Mouse (Mus musculus): Measurements from ENCODE around the gene Ntrk2. TPM values are rescaled to one million over a fixed set of nuclear protein-coding genes. Genes with fewer than 3 reads are reported as not detected.

Ntrk2 gene
- polyA plus RNA-seq, 1 experiment from 2014 or later = 3.4 TPM

DNA sequence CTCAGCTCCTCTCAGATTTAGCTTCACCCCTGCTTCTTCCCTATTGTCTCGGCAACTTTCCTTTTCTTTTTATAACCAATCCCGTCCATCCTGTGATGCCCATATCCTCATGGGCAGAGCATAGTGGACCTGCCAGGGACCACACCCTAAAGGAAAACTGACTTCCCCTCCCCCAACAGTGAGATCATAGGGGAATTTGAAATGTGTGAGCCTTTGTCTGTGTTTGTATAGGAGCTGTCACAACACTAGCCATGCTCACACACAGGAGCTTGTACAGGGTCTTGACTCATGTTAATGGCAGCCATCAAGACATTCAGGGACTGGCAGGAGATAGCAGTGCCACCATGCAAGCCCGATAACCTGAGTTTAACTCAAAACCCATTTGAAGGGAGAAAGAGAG is 118.1 kb downstream of the Ntrk2 start:
- ATAC-seq (replicated peaks; ENCODE audit: extremely low read depth, insufficient read depth, low FRiP score) = no peak
- no peak overlapping the region for H3K4me3 ChIP-seq (ENCODE audit: low read length)
- H3K27ac ChIP-seq (ENCODE audit: low read length) = no peak overlapping the region
- 68% methylated on average over 3 of the region's 3 CpGs for WGBS
- no peaks in the 10 kb centered on the region for H3K4me1 ChIP-seq (ENCODE audit: control insufficient read depth, insufficient read depth, low read length)
- no peaks in the 10 kb centered on the region for H3K9me3 ChIP-seq (replicated peaks; ENCODE audit: control insufficient read depth, low read length)
- H3K36me3 ChIP-seq (ENCODE audit: control insufficient read depth, insufficient read depth) = no peaks in the 10 kb centered on the region
- H3K9ac ChIP-seq (ENCODE audit: low read length) = no peak overlapping the region
- no peaks in the 10 kb centered on the region for H3K27me3 ChIP-seq (ENCODE audit: control insufficient read depth, insufficient read depth, low read length)
- no peak overlapping the region for H3K4me2 ChIP-seq (ENCODE audit: low read depth, low read length)

DNA sequence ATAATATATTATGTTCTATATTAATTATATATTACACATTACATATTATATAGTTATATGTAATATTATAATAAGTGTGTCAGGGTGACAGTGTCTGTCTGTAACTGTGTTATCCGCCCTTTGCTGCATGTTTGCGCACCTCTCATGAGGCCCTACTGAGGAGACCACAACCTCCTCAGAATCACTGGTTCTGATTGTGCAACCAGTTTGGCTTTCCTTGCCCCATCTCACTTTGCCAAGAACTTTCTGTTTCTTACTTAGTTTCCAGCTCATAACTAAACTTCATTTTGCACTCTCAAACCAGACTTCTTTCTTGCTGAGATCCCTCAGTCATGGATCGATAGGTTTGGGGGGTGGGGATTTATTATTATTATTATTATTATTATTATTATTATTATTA is 120.8 kb downstream of the Ntrk2 start:
- no peak overlapping the region for H3K4me2 ChIP-seq (ENCODE audit: low read depth, low read length)
- no peaks in the 10 kb centered on the region for H3K27me3 ChIP-seq (ENCODE audit: control insufficient read depth, insufficient read depth, low read length)
- no peaks in the 10 kb centered on the region for H3K9me3 ChIP-seq (replicated peaks; ENCODE audit: control insufficient read depth, low read length)
- H3K9ac ChIP-seq (ENCODE audit: low read length) = no peak overlapping the region
- no peak overlapping the region for H3K27ac ChIP-seq (ENCODE audit: low read length)
- H3K36me3 ChIP-seq (ENCODE audit: control insufficient read depth, insufficient read depth) = no peaks in the 10 kb centered on the region
- H3K4me3 ChIP-seq (ENCODE audit: low read length) = no peak overlapping the region
- H3K4me1 ChIP-seq (ENCODE audit: control insufficient read depth, insufficient read depth, low read length) = no peaks in the 10 kb centered on the region
- no peak for ATAC-seq (replicated peaks; ENCODE audit: extremely low read depth, insufficient read depth, low FRiP score)
- 91% methylated on average over 3 of the region's 3 CpGs for WGBS

DNA sequence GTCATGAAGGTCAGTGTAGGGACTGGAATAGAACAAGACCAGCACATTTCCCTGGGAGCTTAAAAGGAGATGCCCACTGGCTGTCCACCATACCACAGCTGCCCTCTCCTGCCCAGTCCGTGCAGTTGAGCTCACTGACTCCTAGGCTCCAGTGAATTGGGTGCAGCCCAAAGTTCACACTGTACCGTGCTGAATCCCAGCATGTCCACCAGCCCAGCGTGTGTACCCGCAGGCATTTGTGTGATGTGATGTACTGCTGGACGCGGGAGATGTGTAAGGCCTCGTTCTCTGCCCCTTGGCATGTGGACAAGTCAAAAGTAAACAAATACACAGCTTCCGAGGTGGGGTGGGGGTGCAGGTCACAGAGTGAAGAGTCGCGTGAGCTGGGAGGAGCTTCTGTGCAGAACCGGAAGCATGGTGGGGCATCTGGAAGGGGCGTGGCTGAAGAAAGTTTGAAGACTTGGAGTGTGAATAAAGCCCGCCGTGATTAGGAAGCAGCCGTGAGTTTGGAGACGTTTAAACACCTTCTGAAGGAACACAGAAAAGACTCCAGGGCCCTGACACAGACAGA is 121.4 kb downstream of the Ntrk2 start:
- Histone ChIP-seq H3K9ac (ENCODE audit: low read length) (no peak overlapping the region), H3K4me2 (ENCODE audit: low read depth, low read length) (no peak overlapping the region), H3K36me3 (ENCODE audit: control insufficient read depth, insufficient read depth) (no peaks in the 10 kb centered on the region), H3K27me3 (ENCODE audit: control insufficient read depth, insufficient read depth, low read length) (no peaks in the 10 kb centered on the region), H3K4me3 (ENCODE audit: low read length) (no peak overlapping the region), H3K27ac (ENCODE audit: low read length) (no peak overlapping the region), H3K9me3 (replicated peaks; ENCODE audit: control insufficient read depth, low read length) (no peaks in the 10 kb centered on the region), H3K4me1 (ENCODE audit: control insufficient read depth, insufficient read depth, low read length) (no peaks in the 10 kb centered on the region)
- WGBS = 65% methylated on average over 16 of the region's 16 CpGs
- no peak for ATAC-seq (replicated peaks; ENCODE audit: extremely low read depth, insufficient read depth, low FRiP score)

DNA sequence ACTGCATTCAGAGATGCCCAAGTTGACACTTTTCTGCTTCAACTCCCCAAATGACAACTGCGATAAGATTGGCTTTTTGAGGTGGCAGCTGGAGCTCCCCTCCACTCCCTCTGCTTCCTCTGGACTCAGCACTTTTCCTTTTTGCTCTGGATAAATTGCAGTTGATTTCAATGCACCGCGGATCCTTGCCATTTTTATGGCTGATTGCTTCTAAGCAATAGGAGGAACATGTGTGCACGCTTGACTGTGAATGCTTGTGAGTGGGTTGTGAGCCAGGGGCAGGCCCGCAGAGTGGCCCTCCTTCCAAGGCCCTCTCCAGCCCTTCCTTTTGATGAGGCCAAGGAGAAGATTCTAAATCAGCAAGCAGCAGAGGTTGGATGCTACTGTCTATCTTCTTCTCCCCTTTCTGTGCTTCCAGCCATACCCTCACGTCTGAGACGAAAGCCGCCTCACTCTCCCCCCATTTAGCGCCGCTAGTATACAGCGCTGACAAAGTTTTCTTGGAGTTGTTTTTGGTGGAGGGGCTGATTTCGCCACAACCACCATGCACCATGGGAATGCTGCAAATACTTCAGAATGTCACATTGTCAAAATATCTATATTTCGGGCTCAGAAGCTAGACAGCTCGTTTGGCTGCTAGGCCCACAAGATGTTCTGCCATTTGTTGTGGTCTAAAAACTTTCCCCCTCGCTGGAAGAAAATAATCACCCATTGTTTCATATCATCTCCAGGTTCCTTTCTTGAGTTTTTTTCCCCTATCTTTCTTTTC is 122.5 kb downstream of the Ntrk2 start:
- H3K27ac ChIP-seq (ENCODE audit: low read length) = no peak overlapping the region
- WGBS = 85% methylated on average over 15 of the region's 15 CpGs
- no peak overlapping the region for H3K4me2 ChIP-seq (ENCODE audit: low read depth, low read length)
- no peaks in the 10 kb centered on the region for H3K36me3 ChIP-seq (ENCODE audit: control insufficient read depth, insufficient read depth)
- no peaks in the 10 kb centered on the region for H3K27me3 ChIP-seq (ENCODE audit: control insufficient read depth, insufficient read depth, low read length)
- no peak overlapping the region for H3K9ac ChIP-seq (ENCODE audit: low read length)
- H3K9me3 ChIP-seq (replicated peaks; ENCODE audit: control insufficient read depth, low read length) = no peaks in the 10 kb centered on the region
- ATAC-seq (replicated peaks; ENCODE audit: extremely low read depth, insufficient read depth, low FRiP score) = no peak
- H3K4me1 ChIP-seq (ENCODE audit: control insufficient read depth, insufficient read depth, low read length) = no peaks in the 10 kb centered on the region
- no peak overlapping the region for H3K4me3 ChIP-seq (ENCODE audit: low read length)

DNA sequence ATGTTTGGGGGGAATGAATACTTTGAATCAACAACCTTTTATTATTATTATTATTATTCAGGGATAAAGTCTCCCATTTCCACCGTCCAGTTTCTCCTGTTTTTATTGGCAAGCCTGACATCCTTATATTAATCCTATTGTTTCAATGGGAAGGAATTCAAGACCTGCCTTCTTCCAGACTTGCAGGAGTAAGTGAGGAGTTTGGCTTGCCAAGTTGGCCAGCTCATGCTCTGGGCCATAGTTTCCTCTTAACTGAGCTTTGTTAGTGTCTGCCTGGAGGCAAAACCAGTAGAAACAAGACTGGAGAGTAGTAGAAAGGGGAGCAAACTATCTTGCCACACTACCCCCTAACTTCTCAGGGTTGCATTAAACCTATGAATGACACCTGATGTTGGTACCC is 123.8 kb downstream of the Ntrk2 start:
- Histone ChIP-seq H3K4me1 (ENCODE audit: control insufficient read depth, insufficient read depth, low read length) (no peaks in the 10 kb centered on the region), H3K36me3 (ENCODE audit: control insufficient read depth, insufficient read depth) (no peaks in the 10 kb centered on the region), H3K9me3 (replicated peaks; ENCODE audit: control insufficient read depth, low read length) (no peaks in the 10 kb centered on the region), H3K4me3 (ENCODE audit: low read length) (no peak overlapping the region), H3K27ac (ENCODE audit: low read length) (no peak overlapping the region), H3K27me3 (ENCODE audit: control insufficient read depth, insufficient read depth, low read length) (no peaks in the 10 kb centered on the region; the same call in 1 of the 2 replicates), H3K9ac (ENCODE audit: low read length) (no peak overlapping the region), H3K4me2 (ENCODE audit: low read depth, low read length) (no peak overlapping the region)
- WGBS = 58% methylated on average over 1 of the region's 1 CpGs
- no peak for ATAC-seq (replicated peaks; ENCODE audit: extremely low read depth, insufficient read depth, low FRiP score)

DNA sequence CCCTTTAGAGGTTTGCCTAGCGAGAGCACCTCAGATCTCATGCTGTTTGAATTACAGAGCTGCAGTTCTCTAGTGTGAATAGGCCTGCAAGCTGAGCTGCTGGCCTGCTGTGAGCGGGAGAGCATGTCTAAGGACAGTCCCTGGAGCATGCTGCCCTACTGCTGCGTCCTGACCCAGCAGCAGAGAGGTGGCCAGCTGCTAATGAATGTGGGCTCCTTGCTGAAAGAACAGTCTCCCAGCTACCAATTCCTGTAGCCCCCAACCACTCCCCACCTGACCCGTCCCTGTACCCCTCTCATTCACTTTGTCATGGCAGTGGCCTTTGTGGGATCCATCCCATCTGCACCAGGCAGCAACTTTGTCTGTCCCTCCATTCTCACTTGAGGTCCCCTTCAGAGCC is 126.8 kb downstream of the Ntrk2 start:
- Histone ChIP-seq H3K9ac (ENCODE audit: low read length) (no peak overlapping the region), H3K4me2 (ENCODE audit: low read depth, low read length) (no peak overlapping the region), H3K4me1 (ENCODE audit: control insufficient read depth, insufficient read depth, low read length) (peaks cover 9% of the 10 kb centered on the region), H3K36me3 (ENCODE audit: control insufficient read depth, insufficient read depth) (no peaks in the 10 kb centered on the region), H3K27me3 (ENCODE audit: control insufficient read depth, insufficient read depth, low read length) (no peaks in the 10 kb centered on the region; the same call in 1 of the 2 replicates), H3K9me3 (replicated peaks; ENCODE audit: control insufficient read depth, low read length) (no peaks in the 10 kb centered on the region), H3K27ac (ENCODE audit: low read length) (no peak overlapping the region), H3K4me3 (ENCODE audit: low read length) (no peak overlapping the region)
- 60% methylated on average over 4 of the region's 4 CpGs for WGBS
- ATAC-seq (replicated peaks; ENCODE audit: extremely low read depth, insufficient read depth, low FRiP score) = no peak

DNA sequence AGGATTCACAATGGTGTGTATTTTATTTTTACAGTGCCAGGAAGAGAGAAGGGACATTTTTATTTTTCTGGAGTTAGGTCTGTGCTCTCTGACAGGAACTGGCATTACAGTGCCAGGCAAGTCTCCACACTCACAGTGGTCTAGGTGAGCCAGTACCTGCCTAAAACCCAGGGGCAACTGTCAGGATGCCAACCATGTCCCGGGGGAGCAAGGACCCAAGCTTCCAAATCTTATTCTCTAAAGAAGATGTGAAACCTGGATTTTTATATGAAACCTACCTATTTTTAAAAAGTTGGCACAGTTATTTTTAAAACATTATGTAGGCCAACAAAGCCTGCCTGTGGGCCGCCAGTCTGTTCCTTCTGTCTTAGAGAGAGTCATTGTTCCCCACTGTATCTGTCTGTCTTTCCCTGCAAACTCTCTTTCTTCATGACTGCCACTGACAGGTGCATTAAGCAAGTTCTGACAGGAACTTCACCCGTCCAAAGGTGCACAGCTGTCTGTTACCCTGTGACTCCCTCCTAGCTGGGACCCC is 128.3 kb downstream of the Ntrk2 start:
- Histone ChIP-seq H3K27ac (ENCODE audit: low read length) (no peak overlapping the region), H3K4me2 (ENCODE audit: low read depth, low read length) (no peak overlapping the region), H3K36me3 (ENCODE audit: control insufficient read depth, insufficient read depth) (no peaks in the 10 kb centered on the region), H3K9ac (ENCODE audit: low read length) (no peak overlapping the region), H3K4me1 (ENCODE audit: control insufficient read depth, insufficient read depth, low read length) (peaks cover 9% of the 10 kb centered on the region), H3K4me3 (ENCODE audit: low read length) (no peak overlapping the region), H3K9me3 (replicated peaks; ENCODE audit: control insufficient read depth, low read length) (no peaks in the 10 kb centered on the region), H3K27me3 (ENCODE audit: control insufficient read depth, insufficient read depth, low read length) (no peaks in the 10 kb centered on the region; the same call in 1 of the 2 replicates)
- no peak for ATAC-seq (replicated peaks; ENCODE audit: extremely low read depth, insufficient read depth, low FRiP score)
- WGBS = 82% methylated on average over 3 of the region's 3 CpGs

DNA sequence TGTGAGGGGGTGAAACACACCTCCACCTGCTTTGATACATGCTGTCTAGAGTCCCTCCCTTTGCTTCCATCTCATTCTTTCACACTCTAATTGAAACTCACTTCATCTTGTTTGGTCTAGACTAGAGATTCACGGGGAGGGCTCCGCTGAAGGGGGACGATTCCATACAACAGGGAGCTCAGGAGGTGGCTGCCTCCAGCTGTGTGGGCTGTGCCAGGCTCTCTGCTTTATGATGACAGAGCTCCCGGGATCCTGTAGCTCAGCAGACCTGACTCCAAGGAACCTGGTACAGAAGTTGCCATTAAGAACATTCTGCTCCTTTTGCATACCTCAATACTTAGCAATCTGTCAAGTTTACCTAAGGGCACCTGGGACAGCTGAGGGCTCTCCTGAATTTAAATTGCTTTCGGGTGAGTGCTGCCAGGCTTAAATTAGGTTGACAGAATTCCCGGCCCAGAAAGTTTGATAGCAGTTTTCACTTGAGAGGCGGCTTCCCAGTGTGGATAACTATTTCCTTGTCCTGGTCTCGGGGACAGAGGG is 129.7 kb downstream of the Ntrk2 start:
- Histone ChIP-seq H3K27ac (ENCODE audit: low read length) (no peak overlapping the region), H3K27me3 (ENCODE audit: control insufficient read depth, insufficient read depth, low read length) (no peaks in the 10 kb centered on the region; the same call in 1 of the 2 replicates), H3K4me1 (ENCODE audit: control insufficient read depth, insufficient read depth, low read length) (peaks cover 9% of the 10 kb centered on the region), H3K36me3 (ENCODE audit: control insufficient read depth, insufficient read depth) (no peaks in the 10 kb centered on the region), H3K4me2 (ENCODE audit: low read depth, low read length) (no peak overlapping the region), H3K9me3 (replicated peaks; ENCODE audit: control insufficient read depth, low read length) (no peaks in the 10 kb centered on the region), H3K4me3 (ENCODE audit: low read length) (no peak overlapping the region), H3K9ac (ENCODE audit: low read length) (no peak overlapping the region)
- ATAC-seq (replicated peaks; ENCODE audit: extremely low read depth, insufficient read depth, low FRiP score) = no peak
- WGBS = 13% methylated on average over 8 of the region's 8 CpGs

DNA sequence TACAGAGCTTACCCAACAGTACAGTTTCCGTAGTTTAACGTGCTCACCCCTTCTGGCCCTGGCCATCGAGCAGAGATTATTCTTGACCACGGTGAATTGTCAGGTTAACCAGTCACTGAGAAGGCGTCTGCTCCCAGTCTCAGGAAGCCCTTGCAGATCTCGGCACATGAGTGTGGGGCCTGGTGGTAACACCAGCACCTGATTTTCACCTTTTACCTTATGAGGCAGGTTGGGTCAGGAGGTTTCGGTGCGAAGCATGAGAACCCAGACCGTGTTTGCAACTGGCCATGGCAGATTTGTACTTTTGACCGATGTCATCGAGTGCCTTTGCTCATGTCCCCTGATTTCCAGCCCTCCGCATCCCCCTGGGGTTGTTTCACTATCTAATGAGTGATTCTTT is 131.5 kb downstream of the Ntrk2 start:
- peaks cover 2% of the 10 kb centered on the region for H3K27me3 ChIP-seq (ENCODE audit: control insufficient read depth, insufficient read depth, low read length)
- no peak overlapping the region for H3K4me3 ChIP-seq (ENCODE audit: low read length)
- peaks cover 9% of the 10 kb centered on the region for H3K4me1 ChIP-seq (ENCODE audit: control insufficient read depth, insufficient read depth, low read length)
- WGBS = 88% methylated on average over 12 of the region's 12 CpGs
- ATAC-seq (replicated peaks; ENCODE audit: extremely low read depth, insufficient read depth, low FRiP score) = no peak
- no peak overlapping the region for H3K4me2 ChIP-seq (ENCODE audit: low read depth, low read length)
- no peak overlapping the region for H3K9ac ChIP-seq (ENCODE audit: low read length)
- H3K9me3 ChIP-seq (replicated peaks; ENCODE audit: control insufficient read depth, low read length) = no peaks in the 10 kb centered on the region
- no peak overlapping the region for H3K27ac ChIP-seq (ENCODE audit: low read length)
- H3K36me3 ChIP-seq (ENCODE audit: control insufficient read depth, insufficient read depth) = no peaks in the 10 kb centered on the region

Measured in heart, embryonic 16.5 days (tissue).